Mouse (Mus musculus) CD4-positive, CD25-positive, alpha-beta regulatory T cell (primary cell): ENCODE results near the gene 4922502D21Rik. TPM values are rescaled to one million over a fixed set of nuclear protein-coding genes. Genes with fewer than 3 reads are reported as not detected.

Source experiments
- polyA plus RNA-seq: library from polyadenylated mRNA; unstranded; fragments of 100-300 nt; shearing (Covaris generic); gene quantifications from one replicate; pipeline ENCODE4 v1.2.1, GENCODE M21; 2017

4922502D21Rik gene
- polyA plus RNA-seq, result not detected

GRCm38 (mm10) chr6:129331610-129332009, at the start of gene 4922502D21Rik:
Gene 4922502D21Rik, minus strand, starts transcription at chr6:129331796.

DNA sequence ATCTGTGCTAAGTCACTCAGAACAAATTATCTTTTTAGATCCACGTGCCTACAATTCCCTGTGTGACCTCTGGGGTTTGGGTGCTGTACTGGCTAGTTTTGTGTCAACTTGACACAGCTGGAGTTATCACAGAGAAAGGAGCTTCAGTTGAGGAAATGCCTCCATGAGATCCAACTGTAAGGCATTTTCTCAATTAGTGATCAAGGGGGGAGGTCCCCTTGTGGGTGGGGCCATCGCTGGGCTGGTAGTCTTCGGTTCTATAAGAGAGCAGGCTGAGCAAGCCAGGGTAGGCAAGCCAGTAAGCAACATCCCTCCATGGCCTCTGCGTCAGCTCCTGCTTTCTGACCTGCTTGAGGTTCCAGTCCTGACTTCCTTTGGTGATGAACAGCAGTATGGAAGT, 10.8 kb upstream of the 4922502D21Rik start, which contains the start of gene Clec12a:
Clec12a (plus strand) TSS at position 301 of the 400 bp plus-strand sequence.

GRCm38 (mm10) chr6:129275220-129275619, 56.4 kb downstream of the 4922502D21Rik start, which contains the start of gene Cd69:
Gene Cd69, minus strand, starts transcription at chr6:129275436.

Other genes starting within 250 kb of the 4922502D21Rik start
- gene Clec2e, start 230.9 kb downstream of the 4922502D21Rik start, polyA plus RNA-seq, result not detected
- 25.6 TPM for gene Clec2d, start 151.2 kb downstream of the 4922502D21Rik start, polyA plus RNA-seq
- gene Cd69, start 56.4 kb downstream of the 4922502D21Rik start, polyA plus RNA-seq, result 139 TPM
- 0.39 TPM for gene Clec12a, start 10.9 kb upstream of the 4922502D21Rik start, polyA plus RNA-seq
- gene Clec12b, start 54.1 kb upstream of the 4922502D21Rik start, polyA plus RNA-seq, result not detected
- 0.23 TPM for gene Clec1b, start 65.5 kb upstream of the 4922502D21Rik start, polyA plus RNA-seq
- gene Clec9a, start 77.1 kb upstream of the 4922502D21Rik start, polyA plus RNA-seq, result not detected
- not detected for gene Clec1a, start 120.2 kb upstream of the 4922502D21Rik start, polyA plus RNA-seq
- gene Olr1, start 175.4 kb upstream of the 4922502D21Rik start, polyA plus RNA-seq, result 0.67 TPM
- gene Tmem52b, start 180.8 kb upstream of the 4922502D21Rik start, polyA plus RNA-seq, result not detected
- gene Gabarapl1, start 201.4 kb upstream of the 4922502D21Rik start, polyA plus RNA-seq, result 16.2 TPM
- not detected for gene Klre1, start 246.1 kb upstream of the 4922502D21Rik start, polyA plus RNA-seq